Mouse (Mus musculus) adipocyte (in vitro differentiated cells): Measurements from ENCODE around the gene Tomt.
A peak's percentile ranks its signal among the peaks of the same experiment; 100 is the strongest.

ENCODE experiments used
- DNase-seq: peaks from one replicate; pipeline ENCODE4 v3.0.0-alpha.2; 2016; ENCODE audit warnings: low spot score

Gene Tomt

GRCm38 (mm10) chr7:101857094-101857493 lies 49.1 kb downstream of the Tomt start, which contains the start of gene Folr2:
Gene Folr2, minus strand, starts transcription at chr7:101857194.
- DNase-seq = no peak

- no peak for DNase-seq
Observed at GRCm38 (mm10) chr7:101853816-101854215, 52.3 kb downstream of the Tomt start.

GRCm38 (mm10) chr7:101852846-101853245 lies 53.3 kb downstream of the Tomt start:
- no peak for DNase-seq

- DNase-seq = peak; percentile 38
Observed at GRCm38 (mm10) chr7:101851689-101852088, 54.5 kb downstream of the Tomt start.
